Mouse (Mus musculus) heart, embryonic 11.5 days (tissue): ENCODE measurements around the gene Pdpn. TPM values are rescaled to one million over a fixed set of nuclear protein-coding genes. Genes with fewer than 3 reads are reported as not detected.

Experiments used
- ATAC-seq: fragments of 200-750 bp; cut with Nextera tagmentation; replicated peaks from 2 replicates; pipeline ENCODE4 v1.8.0; 2017; ENCODE audit warnings: moderate library complexity; ENCODE audit not compliant: insufficient number of reproducible peaks, low FRiP score, low TSS enrichment
- H3K27ac ChIP-seq: fragments of 300-500 bp; sonication (generic); 2 replicates; pipeline ENCODE4 v1.5.1; 2014; ENCODE audit warnings: mild to moderate bottlenecking, low read depth, low read length
- H3K27me3 ChIP-seq: fragments of 300-500 bp; sonication (generic); 2 replicates; pipeline ENCODE4 v1.6.1; 2014; ENCODE audit warnings: mild to moderate bottlenecking, low read length, mixed read lengths; ENCODE audit not compliant: control insufficient read depth, insufficient read depth
- H3K36me3 ChIP-seq: fragments of 300-500 bp; sonication (generic); 2 replicates; pipeline ENCODE4 v1.6.1; 2014; ENCODE audit warnings: mild to moderate bottlenecking, low read length, moderate library complexity, mixed read lengths; ENCODE audit not compliant: control insufficient read depth, insufficient read depth
- H3K4me1 ChIP-seq: fragments of 300-500 bp; sonication (generic); 2 replicates; pipeline ENCODE4 v1.6.1; 2014; ENCODE audit warnings: low read length; ENCODE audit not compliant: control insufficient read depth, insufficient read depth
- H3K4me2 ChIP-seq: fragments of 300-500 bp; sonication (generic); 2 replicates; pipeline ENCODE4 v1.6.1; 2014; ENCODE audit warnings: mild to moderate bottlenecking, moderate library complexity
- H3K4me3 ChIP-seq: fragments of 300-500 bp; sonication (generic); 2 replicates; pipeline ENCODE4 v1.5.1; 2014; ENCODE audit warnings: low read depth, low read length
- H3K9ac ChIP-seq: fragments of 300-500 bp; sonication (generic); 2 replicates; pipeline ENCODE4 v1.6.1; 2014; ENCODE audit warnings: mild to moderate bottlenecking, low read depth, low read length, moderate library complexity
- H3K9me3 ChIP-seq: fragments of 300-500 bp; sonication (generic); replicated peaks from 2 replicates; pipeline ENCODE4 v1.6.1; 2016; ENCODE audit warnings: low read length; ENCODE audit not compliant: control insufficient read depth
- WGBS: fragments of 180-500 bp; shearing (Covaris S2); extraction: QIAGEN DNeasy Blood & Tissue Kit; methylation state at CpG from one replicate; pipeline ENCODE4 v1.1.7; 2014; ENCODE audit not compliant: insufficient replicate concordance; 5-methylcytosine and 5-hydroxymethylcytosine counted together
- polyA plus RNA-seq: library from polyadenylated mRNA; unstranded; fragments of >200 nt; fragmentation: Nextera tagmentation; extraction: Ambion mirVana; gene quantifications from 2 replicates; pipeline ENCODE4 v1.2.1, GENCODE M21; 2014

The Pdpn gene
- polyA plus RNA-seq, 1 experiment from 2014 or later = 28.4 TPM

DNA sequence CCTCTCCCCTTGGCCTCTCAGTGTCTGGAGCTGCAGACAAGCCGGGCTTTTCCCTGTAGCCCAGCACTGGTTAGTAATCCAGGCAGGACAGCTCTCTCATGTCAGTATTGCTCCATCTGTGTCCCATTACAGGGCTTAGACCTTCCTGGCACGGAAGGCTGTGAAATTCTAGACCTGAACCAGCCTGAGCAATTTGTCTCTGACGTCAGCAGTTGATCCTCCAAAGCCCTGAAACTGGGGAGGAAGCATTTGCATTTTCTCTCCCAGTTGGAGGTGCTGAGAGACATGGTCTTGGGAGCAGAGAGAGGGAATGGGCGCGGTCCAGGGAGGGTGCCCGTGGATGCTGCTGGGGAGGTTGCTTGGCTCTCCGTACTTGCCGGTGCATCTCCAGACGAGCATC lies 31.2 kb upstream of the Pdpn start:
- Histone ChIP-seq H3K27me3 (no peaks in the 10 kb centered on the region), H3K4me2 (no peak overlapping the region), H3K36me3 (no peaks in the 10 kb centered on the region), H3K9ac (no peak overlapping the region), H3K4me3 (no peak overlapping the region), H3K9me3 (no peaks in the 10 kb centered on the region), H3K27ac (no peak overlapping the region), H3K4me1 (no peaks in the 10 kb centered on the region)
- 17% methylated on average over 9 of the region's 9 CpGs for WGBS
- ATAC-seq = no peak

DNA sequence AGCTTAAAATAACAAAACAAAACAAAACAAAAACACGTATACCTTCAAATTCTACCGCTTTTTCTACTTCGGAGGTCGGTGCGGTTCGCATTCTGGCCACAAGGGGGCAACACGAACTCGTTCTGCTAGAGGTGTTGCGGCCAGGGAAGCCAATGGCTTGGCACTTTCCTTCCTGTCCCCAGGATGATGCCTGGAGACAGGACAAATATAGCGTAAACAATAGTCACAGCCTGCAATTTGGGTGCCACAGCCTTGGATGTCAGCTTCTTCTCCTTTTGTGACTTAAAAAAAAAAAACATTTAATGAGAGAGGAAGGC lies 26.2 kb upstream of the Pdpn start:
- Histone ChIP-seq H3K27me3 (no peaks in the 10 kb centered on the region), H3K36me3 (no peaks in the 10 kb centered on the region), H3K9ac (no peak overlapping the region), H3K4me1 (no peaks in the 10 kb centered on the region), H3K9me3 (no peaks in the 10 kb centered on the region), H3K4me2 (peak overlapping the region; percentile 74), H3K4me3 (peak overlapping the region; percentile 42), H3K27ac (no peak overlapping the region)
- ATAC-seq = no peak; the same call in 1 of the 2 replicates
- 1% methylated on average over 10 of the region's 10 CpGs for WGBS

DNA sequence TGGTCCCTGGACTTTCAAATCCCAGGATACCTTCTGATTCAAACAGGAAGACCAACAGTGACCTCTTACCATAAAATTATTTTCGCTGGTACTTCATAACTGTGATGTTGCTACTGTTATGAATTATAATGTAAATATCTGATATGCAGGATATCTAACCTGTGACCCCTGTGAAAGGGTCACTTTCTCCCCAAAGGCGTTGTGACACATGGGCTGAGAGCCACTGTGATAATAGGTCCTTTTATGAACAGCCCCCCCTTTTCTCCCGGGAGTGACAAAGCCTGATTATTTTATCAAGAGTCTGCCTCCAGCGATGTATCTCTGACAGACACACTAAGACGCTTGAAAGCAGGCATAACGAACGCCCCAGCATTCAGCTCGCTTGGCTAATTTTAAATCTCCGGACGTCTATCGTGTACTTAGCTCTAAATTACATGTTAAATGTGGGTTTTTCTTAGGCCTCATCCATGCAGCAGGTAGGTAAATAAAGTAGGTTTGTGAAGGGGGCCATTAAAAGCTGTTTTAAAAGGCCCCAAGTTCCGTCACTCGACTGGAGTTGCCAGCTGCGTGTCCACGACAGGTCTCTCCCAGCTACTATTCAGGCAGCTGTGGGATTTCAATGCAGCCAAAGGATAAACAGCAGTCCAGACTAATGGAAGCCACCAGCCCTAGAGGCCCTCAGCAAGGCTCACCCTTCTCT lies 25.7 kb upstream of the Pdpn start:
- WGBS = 28% methylated on average over 15 of the region's 15 CpGs
- H3K27me3 ChIP-seq = no peaks in the 10 kb centered on the region
- ATAC-seq = no peak
- H3K27ac ChIP-seq = no peak overlapping the region
- H3K4me2 ChIP-seq = peak overlapping the region; percentile 74
- H3K4me3 ChIP-seq = peak overlapping the region; percentile 42
- no peaks in the 10 kb centered on the region for H3K36me3 ChIP-seq
- H3K4me1 ChIP-seq = no peaks in the 10 kb centered on the region
- 0 out of 2 replicates have a peak overlapping the region, but pooled peaks have one; percentile 39 for H3K9ac ChIP-seq
- H3K9me3 ChIP-seq = no peaks in the 10 kb centered on the region

DNA sequence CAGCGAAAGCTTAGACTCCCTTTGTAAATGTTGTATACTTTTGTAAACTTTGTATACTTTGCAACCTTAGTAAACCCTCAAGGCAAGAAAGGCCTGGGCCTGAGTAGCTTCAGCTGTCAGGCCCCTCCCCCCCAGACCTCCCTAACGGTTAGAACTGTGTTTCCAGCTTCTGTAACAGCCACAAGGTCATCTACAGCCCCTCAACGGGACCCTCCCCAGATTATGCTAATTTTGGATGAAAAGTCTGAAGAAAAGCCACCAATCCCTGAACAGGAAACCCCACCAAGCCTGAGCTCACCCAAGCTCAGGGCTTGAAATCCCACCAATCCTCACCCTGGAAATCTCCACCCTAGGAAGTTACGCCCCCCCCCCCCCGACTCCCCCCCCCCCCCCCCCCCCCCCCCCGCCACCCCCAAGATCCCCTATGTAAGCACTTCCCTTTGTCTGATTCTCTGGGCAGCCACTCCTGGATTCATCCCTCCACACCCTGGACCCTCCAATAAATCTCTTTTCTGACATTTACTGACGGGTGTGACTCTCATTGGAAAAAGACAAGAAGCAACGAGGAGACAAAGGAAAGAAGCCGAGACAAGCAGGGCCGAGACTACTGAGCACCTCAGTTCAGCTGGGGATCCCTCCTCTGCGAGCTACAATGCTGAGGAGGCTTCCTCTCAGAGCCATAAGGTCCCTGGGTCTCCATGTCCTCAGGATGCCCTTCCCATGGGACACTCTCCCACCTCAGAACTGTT lies 25.0 kb upstream of the Pdpn start:
- Histone ChIP-seq H3K4me2 (peak overlapping the region; percentile 74), H3K36me3 (no peaks in the 10 kb centered on the region), H3K4me1 (no peaks in the 10 kb centered on the region), H3K27ac (no peak overlapping the region), H3K9me3 (no peaks in the 10 kb centered on the region), H3K4me3 (no peak overlapping the region), H3K27me3 (no peaks in the 10 kb centered on the region), H3K9ac (no peak overlapping the region)
- no peak for ATAC-seq
- 22% methylated on average over 9 of the region's 11 CpGs for WGBS

DNA sequence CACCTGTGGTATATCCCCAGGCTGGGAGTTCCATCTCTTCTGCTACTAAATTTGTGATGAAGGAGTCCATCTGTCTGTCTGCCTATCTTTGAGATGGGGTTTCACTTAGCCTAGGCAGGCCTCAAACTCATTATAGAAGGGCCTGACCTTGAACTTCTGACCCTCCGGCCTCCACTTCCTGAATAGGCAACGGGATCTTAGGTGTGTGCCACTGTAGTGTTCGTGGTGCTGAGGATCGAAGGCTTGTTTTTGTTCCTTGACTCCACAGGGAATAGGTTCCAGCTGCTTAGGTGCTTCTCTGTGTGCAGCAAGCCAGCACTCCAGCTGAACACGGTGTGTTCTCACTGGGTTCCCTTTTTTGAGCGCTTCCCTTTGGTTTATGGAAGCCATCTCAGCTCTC lies 13.9 kb upstream of the Pdpn start:
- H3K9me3 ChIP-seq = no peaks in the 10 kb centered on the region
- 74% methylated on average over 6 of the region's 6 CpGs for WGBS
- no peaks in the 10 kb centered on the region for H3K27me3 ChIP-seq
- ATAC-seq = no peak
- no peak overlapping the region for H3K4me2 ChIP-seq
- H3K4me1 ChIP-seq = no peaks in the 10 kb centered on the region
- no peak overlapping the region for H3K9ac ChIP-seq
- no peak overlapping the region for H3K27ac ChIP-seq
- H3K4me3 ChIP-seq = no peak overlapping the region
- no peaks in the 10 kb centered on the region for H3K36me3 ChIP-seq

DNA sequence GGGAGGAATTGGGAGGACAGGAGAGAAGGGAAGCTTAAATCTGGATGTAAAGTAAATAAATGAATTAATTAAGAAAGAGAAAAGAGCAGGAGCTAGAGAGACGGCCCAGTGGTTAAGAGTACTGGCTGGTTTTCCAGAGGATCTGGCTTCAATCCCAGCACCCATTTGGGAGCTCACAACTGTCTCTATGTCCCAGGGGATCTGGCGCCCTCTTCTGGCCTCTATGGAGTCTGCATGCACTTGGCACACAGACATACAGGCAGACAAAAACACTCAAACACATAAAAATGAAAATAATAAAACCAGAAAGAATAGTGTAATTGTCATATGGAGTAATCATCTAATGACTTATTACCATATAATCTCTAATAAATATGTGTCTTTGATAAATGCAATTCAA lies 12.0 kb upstream of the Pdpn start:
- Histone ChIP-seq H3K4me2 (no peak overlapping the region), H3K36me3 (no peaks in the 10 kb centered on the region), H3K4me1 (no peaks in the 10 kb centered on the region), H3K9ac (no peak overlapping the region), H3K9me3 (no peaks in the 10 kb centered on the region), H3K27ac (no peak overlapping the region), H3K4me3 (no peak overlapping the region), H3K27me3 (no peaks in the 10 kb centered on the region)
- ATAC-seq = no peak
- WGBS = 35% methylated on average over 2 of the region's 2 CpGs

DNA sequence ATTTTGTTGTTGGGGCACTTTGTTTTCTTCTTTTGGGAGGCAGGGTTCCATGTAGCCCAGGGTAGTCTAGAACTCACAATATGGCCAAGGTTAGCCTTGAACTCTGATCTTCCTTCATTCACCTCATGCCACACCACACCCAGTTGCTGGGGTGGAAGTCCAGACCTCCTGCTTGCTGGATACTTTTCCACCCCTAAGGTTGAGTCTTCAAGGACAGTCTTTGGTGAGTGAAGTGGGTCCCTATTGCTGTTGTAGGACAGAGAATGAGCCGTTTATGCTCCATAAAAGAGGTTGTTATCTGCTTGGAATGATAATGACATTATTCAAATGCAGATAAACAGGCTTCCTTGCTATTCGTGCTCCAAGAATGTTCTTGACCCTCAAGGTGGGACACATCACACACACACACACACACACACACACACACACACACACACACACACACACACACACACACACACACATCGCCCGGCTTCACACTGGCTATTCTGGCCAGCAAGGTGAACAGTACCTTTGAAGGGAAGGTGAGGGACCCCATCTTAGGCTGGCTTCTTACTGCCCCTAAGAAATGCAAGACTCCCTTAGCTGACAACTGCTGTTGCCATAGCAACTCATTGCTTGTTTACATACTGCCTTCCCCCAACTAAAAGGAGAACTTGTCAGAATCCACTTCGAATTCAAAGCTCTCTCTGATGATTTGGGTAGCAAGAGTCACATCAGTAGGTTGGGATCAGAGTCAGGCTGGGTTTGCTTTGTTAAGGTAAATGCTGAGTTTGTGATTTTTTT lies 6.8 kb upstream of the Pdpn start:
- no peaks in the 10 kb centered on the region; the same call in 1 of the 2 replicates for H3K27me3 ChIP-seq
- no peak overlapping the region for H3K4me2 ChIP-seq
- no peak overlapping the region for H3K9ac ChIP-seq
- H3K4me1 ChIP-seq = no peaks in the 10 kb centered on the region
- no peaks in the 10 kb centered on the region for H3K9me3 ChIP-seq
- H3K4me3 ChIP-seq = no peak overlapping the region
- no peaks in the 10 kb centered on the region for H3K36me3 ChIP-seq
- no peak for ATAC-seq
- 64% methylated on average over 5 of the region's 5 CpGs for WGBS
- no peak overlapping the region for H3K27ac ChIP-seq

DNA sequence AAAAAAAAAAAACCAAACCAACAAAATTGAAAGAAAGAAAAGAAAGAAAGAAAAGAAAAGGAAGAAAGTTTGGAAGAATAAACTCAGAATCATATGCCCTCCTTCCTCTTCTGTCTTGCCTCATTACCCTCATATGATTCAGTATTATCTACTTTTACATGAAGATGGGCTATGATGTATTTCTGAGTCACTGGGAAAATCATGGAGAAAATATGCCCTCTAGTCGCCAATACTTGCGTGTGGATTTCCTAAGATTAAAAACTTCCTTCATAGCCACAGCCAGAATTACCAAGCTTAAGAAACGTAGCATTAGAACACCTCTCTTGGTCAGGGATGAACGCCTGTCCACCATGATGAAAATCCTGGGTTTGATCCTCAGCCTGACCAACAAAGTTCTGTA lies 5.7 kb upstream of the Pdpn start:
- Histone ChIP-seq H3K4me1 (peaks cover 8% of the 10 kb centered on the region), H3K9me3 (no peaks in the 10 kb centered on the region), H3K27me3 (peaks cover 5% of the 10 kb centered on the region; the same call in 1 of the 2 replicates), H3K27ac (no peak overlapping the region), H3K9ac (no peak overlapping the region), H3K4me2 (no peak overlapping the region), H3K4me3 (no peak overlapping the region), H3K36me3 (no peaks in the 10 kb centered on the region)
- 82% methylated on average over 4 of the region's 4 CpGs for WGBS
- ATAC-seq = no peak
